Mouse (Mus musculus): Measurements from ENCODE around the gene Kmo. TPM values are rescaled to one million over a fixed set of nuclear protein-coding genes. Genes with fewer than 3 reads are reported as not detected.
A peak's percentile ranks its signal among the peaks of the same experiment; 100 is the strongest.

Kmo gene
- 42.4 and 49.6 TPM in 2 replicates for polyA plus RNA-seq (2012; rRNA removed)

GRCm38 (mm10) chr1:175619814-175620431 is at the start of gene Kmo:
Kmo (plus strand) TSS chr1:175620381.
- H3K36me3 ChIP-seq (ENCODE audit: control insufficient read depth, insufficient read depth, low read length), result peaks cover 2% of the 10 kb centered on the region
- no peak within 1 kb of the TSS for H3K4me3 ChIP-seq (ENCODE audit: insufficient read depth, low read depth, low read length)
- H3K27ac ChIP-seq (ENCODE audit: insufficient read depth, low read depth, low read length), result no peak within 1 kb of the TSS
- TF ChIP-seq POLR2A (IDR thresholded peaks at IDR 0.05; ENCODE audit: low read depth, low read length) (no peak), CTCF (conservative IDR thresholded peaks at IDR 0.05; ENCODE audit: insufficient read depth, insufficient read length, low read depth, low read length) (no peak)
- no peaks in the 10 kb centered on the region for H3K27me3 ChIP-seq (replicated peaks; ENCODE audit: control insufficient read depth, insufficient read depth, low read length)
- 78% methylated on average over 13 of the region's 13 CpGs for WGBS
- DNase-seq, result no peak
- peaks cover 16% of the 10 kb centered on the region for H3K4me1 ChIP-seq (ENCODE audit: control insufficient read depth, insufficient read depth, low read length)

GRCm38 (mm10) chr1:175574129-175574528 is 46.1 kb upstream of the Kmo start:
- WGBS, result 87% methylated on average over 2 of the region's 2 CpGs
- Histone ChIP-seq H3K27me3 (replicated peaks; ENCODE audit: control insufficient read depth, insufficient read depth, low read length) (no peaks in the 10 kb centered on the region), H3K27ac (ENCODE audit: insufficient read depth, low read depth, low read length) (no peak overlapping the region), H3K36me3 (ENCODE audit: control insufficient read depth, insufficient read depth, low read length) (no peaks in the 10 kb centered on the region), H3K4me1 (ENCODE audit: control insufficient read depth, insufficient read depth, low read length) (no peaks in the 10 kb centered on the region), H3K4me3 (ENCODE audit: insufficient read depth, low read depth, low read length) (no peak overlapping the region)
- DNase-seq, result no peak
- TF ChIP-seq CTCF (conservative IDR thresholded peaks at IDR 0.05; ENCODE audit: insufficient read depth, insufficient read length, low read depth, low read length) (no peak), POLR2A (IDR thresholded peaks at IDR 0.05; ENCODE audit: low read depth, low read length) (no peak)

- Histone ChIP-seq H3K27me3 (replicated peaks; ENCODE audit: control insufficient read depth, insufficient read depth, low read length) (no peaks in the 10 kb centered on the region), H3K4me3 (ENCODE audit: insufficient read depth, low read depth, low read length) (no peak overlapping the region), H3K4me1 (ENCODE audit: control insufficient read depth, insufficient read depth, low read length) (no peaks in the 10 kb centered on the region), H3K36me3 (ENCODE audit: control insufficient read depth, insufficient read depth, low read length) (no peaks in the 10 kb centered on the region), H3K27ac (ENCODE audit: insufficient read depth, low read depth, low read length) (no peak overlapping the region)
- peak; percentile 43 for DNase-seq
- WGBS, result 61% methylated on average over 2 of the region's 2 CpGs
- no peak for TF ChIP-seq CTCF (conservative IDR thresholded peaks at IDR 0.05; ENCODE audit: insufficient read depth, insufficient read length, low read depth, low read length)
- TF ChIP-seq POLR2A (IDR thresholded peaks at IDR 0.05; ENCODE audit: low read depth, low read length), result no peak
Observed at GRCm38 (mm10) chr1:175578425-175579096, 41.6 kb upstream of the Kmo start.

- no peak for DNase-seq
- H3K4me3 ChIP-seq (ENCODE audit: insufficient read depth, low read depth, low read length), result no peak overlapping the region
- no peaks in the 10 kb centered on the region for H3K27me3 ChIP-seq (replicated peaks; ENCODE audit: control insufficient read depth, insufficient read depth, low read length)
- H3K27ac ChIP-seq (ENCODE audit: insufficient read depth, low read depth, low read length), result no peak overlapping the region
- WGBS, result 90% methylated on average over 9 of the region's 9 CpGs
- H3K36me3 ChIP-seq (ENCODE audit: control insufficient read depth, insufficient read depth, low read length), result no peaks in the 10 kb centered on the region
- no peak for TF ChIP-seq POLR2A (IDR thresholded peaks at IDR 0.05; ENCODE audit: low read depth, low read length)
- no peak for TF ChIP-seq CTCF (conservative IDR thresholded peaks at IDR 0.05; ENCODE audit: insufficient read depth, insufficient read length, low read depth, low read length)
- H3K4me1 ChIP-seq (ENCODE audit: control insufficient read depth, insufficient read depth, low read length), result no peaks in the 10 kb centered on the region
Observed at GRCm38 (mm10) chr1:175579598-175580235, 40.5 kb upstream of the Kmo start.

- no peaks in the 10 kb centered on the region for H3K36me3 ChIP-seq (ENCODE audit: control insufficient read depth, insufficient read depth, low read length)
- no peak overlapping the region for H3K4me3 ChIP-seq (ENCODE audit: insufficient read depth, low read depth, low read length)
- no peak for TF ChIP-seq CTCF (conservative IDR thresholded peaks at IDR 0.05; ENCODE audit: insufficient read depth, insufficient read length, low read depth, low read length)
- 90% methylated on average over 7 of the region's 7 CpGs for WGBS
- no peak overlapping the region for H3K27ac ChIP-seq (ENCODE audit: insufficient read depth, low read depth, low read length)
- DNase-seq, result no peak
- no peaks in the 10 kb centered on the region for H3K27me3 ChIP-seq (replicated peaks; ENCODE audit: control insufficient read depth, insufficient read depth, low read length)
- H3K4me1 ChIP-seq (ENCODE audit: control insufficient read depth, insufficient read depth, low read length), result no peaks in the 10 kb centered on the region
Observed at GRCm38 (mm10) chr1:175580346-175580745, 39.8 kb upstream of the Kmo start.

DNA sequence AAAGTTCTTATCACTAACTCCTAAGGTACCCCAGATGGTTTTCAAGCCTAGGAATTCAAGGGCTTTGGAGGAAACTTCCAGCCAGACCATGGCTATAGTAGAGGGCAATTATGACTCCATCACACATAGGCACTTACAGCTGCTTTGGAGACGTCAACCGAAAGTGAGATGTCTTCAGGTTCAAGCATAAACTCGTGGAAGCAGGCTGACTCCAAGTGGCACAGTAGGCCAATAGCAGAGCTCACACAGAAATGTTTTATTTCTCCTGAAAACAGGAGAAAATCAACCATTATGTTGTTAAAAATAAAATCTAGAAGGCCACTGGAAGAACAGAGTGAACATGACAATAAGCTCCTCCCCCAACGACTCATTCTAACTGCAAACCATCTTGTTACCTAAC is 37.4 kb upstream of the Kmo start:
- Histone ChIP-seq H3K27me3 (replicated peaks; ENCODE audit: control insufficient read depth, insufficient read depth, low read length) (no peaks in the 10 kb centered on the region), H3K4me1 (ENCODE audit: control insufficient read depth, insufficient read depth, low read length) (no peaks in the 10 kb centered on the region), H3K27ac (ENCODE audit: insufficient read depth, low read depth, low read length) (no peak overlapping the region), H3K4me3 (ENCODE audit: insufficient read depth, low read depth, low read length) (no peak overlapping the region), H3K36me3 (ENCODE audit: control insufficient read depth, insufficient read depth, low read length) (no peaks in the 10 kb centered on the region)
- TF ChIP-seq CTCF (conservative IDR thresholded peaks at IDR 0.05; ENCODE audit: insufficient read depth, insufficient read length, low read depth, low read length), result no peak
- no peak for TF ChIP-seq POLR2A (IDR thresholded peaks at IDR 0.05; ENCODE audit: low read depth, low read length)
- 81% methylated on average over 4 of the region's 4 CpGs for WGBS
- DNase-seq, result no peak

DNA sequence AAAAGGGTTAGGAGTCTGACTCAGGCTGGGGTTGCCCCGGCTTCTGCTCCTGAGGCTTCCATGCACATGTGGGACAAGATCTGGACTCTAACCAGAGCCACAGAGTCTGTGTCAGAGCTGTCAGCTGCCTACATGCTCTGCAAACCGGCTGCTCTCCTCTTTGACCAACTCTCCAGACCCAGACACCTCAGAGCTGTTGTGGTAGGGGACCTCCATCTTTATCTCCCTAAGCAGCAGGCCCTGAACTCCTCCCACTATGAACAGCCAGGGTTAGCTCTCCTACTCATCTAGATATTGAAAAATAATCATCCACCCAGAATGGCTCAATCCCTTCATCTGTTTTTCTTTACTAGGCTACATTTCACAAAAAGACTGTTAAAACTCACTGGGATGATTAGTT is 34.9 kb upstream of the Kmo start:
- no peak for TF ChIP-seq POLR2A (IDR thresholded peaks at IDR 0.05; ENCODE audit: low read depth, low read length)
- TF ChIP-seq CTCF (conservative IDR thresholded peaks at IDR 0.05; ENCODE audit: insufficient read depth, insufficient read length, low read depth, low read length), result no peak
- no peak for DNase-seq
- no peaks in the 10 kb centered on the region for H3K27me3 ChIP-seq (replicated peaks; ENCODE audit: control insufficient read depth, insufficient read depth, low read length)
- WGBS, result 82% methylated on average over 2 of the region's 2 CpGs
- H3K4me1 ChIP-seq (ENCODE audit: control insufficient read depth, insufficient read depth, low read length), result no peaks in the 10 kb centered on the region
- H3K4me3 ChIP-seq (ENCODE audit: insufficient read depth, low read depth, low read length), result no peak overlapping the region
- H3K36me3 ChIP-seq (ENCODE audit: control insufficient read depth, insufficient read depth, low read length), result no peaks in the 10 kb centered on the region; the same call in 1 of the 2 replicates
- no peak overlapping the region for H3K27ac ChIP-seq (ENCODE audit: insufficient read depth, low read depth, low read length)
